In genomic region chr9:70910351-70910750, GRCm38 (mm10) we compare ENCODE assay signal across 20 mouse cellular contexts. TPM values are rescaled to one million over a fixed set of nuclear protein-coding genes. Genes with fewer than 3 reads are reported as not detected.
A peak's percentile ranks its signal among the peaks of the same experiment; 100 is the strongest.
DNase-seq lines count a peak whose midpoint lies in the region; ATAC-seq and TF ChIP-seq lines count a peak whose summit lies in the region.
"Had no signal": no experiment of that assay in that cellular context is flagged by ENCODE, and none has a peak within 500 bp of the region (broad histone marks: within the 10 kb centered on the region; RNA-seq: fewer than 3 reads in every experiment).

No protein-coding gene starts in this region.

- H3K36me3 ChIP-seq in kidney, embryonic 16.5 days (ENCODE audit: insufficient read depth, low read length), result no peaks in the 10 kb centered on the region
- H3K36me3 ChIP-seq: embryonic facial prominence, embryonic 13.5 days; hindbrain, embryonic 10.5 days; midbrain, embryonic 15.5 days had no signal

- TF ChIP-seq CTCF in gastrocnemius, adult 2 months (IDR thresholded peaks at IDR 0.05), result no peak

- no peak overlapping the region for H3K9ac ChIP-seq in kidney, embryonic 16.5 days (replicated peaks; ENCODE audit: low read length)
- H3K9ac ChIP-seq: embryonic facial prominence, embryonic 13.5 days; liver, embryonic 14.5 days; midbrain, embryonic 15.5 days had no signal

- no peak for DNase-seq in gastrocnemius, adult 2 months
- no peak for DNase-seq in gastrocnemius, adult 8-10 months (ENCODE audit: low spot score in 2 of 2)
- peak; percentile 49 for DNase-seq in kidney, postnatal 10 days
- DNase-seq in heart, postnatal 14 days, result peak; percentile 33 to 45
- DNase-seq in left cerebral cortex, postnatal 25 days (ENCODE audit: low spot score in 2 of 2), result no peak
- DNase-seq in left cerebral cortex, postnatal 14 days (ENCODE audit: low spot score in 2 of 2), result no peak
- DNase-seq: cerebellum, adult 8-10 months; lung, postnatal 14 days; thymus, postnatal 25 days had no signal

- WGBS in kidney, embryonic 16.5 days, result 48% methylated on average over 6 of the region's 6 CpGs

- no peak overlapping the region for H3K4me2 ChIP-seq in kidney, embryonic 16.5 days (replicated peaks; ENCODE audit: low read depth, low read length)
- H3K4me2 ChIP-seq: embryonic facial prominence, embryonic 13.5 days; midbrain, embryonic 15.5 days had no signal

- H3K4me1 ChIP-seq in kidney, embryonic 16.5 days (ENCODE audit: insufficient read depth, low read length), result peaks cover 5% of the 10 kb centered on the region; the same call in 1 of the 2 replicates
- H3K4me1 ChIP-seq in brown adipose tissue, adult 24 weeks (ENCODE audit: control insufficient read depth, insufficient read depth, insufficient read length, low read length), result 0 out of 2 replicates have a peak, but pooled peaks cover 3% of the 10 kb centered on the region
- H3K4me1 ChIP-seq: embryonic facial prominence, embryonic 13.5 days; midbrain, embryonic 15.5 days had no signal

- intact Hi-C loops in gastrocnemius, adult 2 months (cut with DNase I), result no loop called here
- intact Hi-C loops in heart, postnatal 14 days (cut with DNase I), result no loop called here
- intact Hi-C loops in left cerebral cortex, postnatal 25 days (cut with DNase I), result no loop called here
- intact Hi-C loops in left cerebral cortex, postnatal 14 days (cut with DNase I), result no loop called here

- peak overlapping the region; percentile 65 for H3K27ac ChIP-seq in gastrocnemius, adult 2 months
- no peak overlapping the region for H3K27ac ChIP-seq in kidney, embryonic 16.5 days (ENCODE audit: low read length)
- H3K27ac ChIP-seq in brown adipose tissue, adult 24 weeks (replicated peaks; ENCODE audit: low read depth, low read length), result peak overlapping the region; percentile 24; the same call in 1 of the 2 replicates
- H3K27ac ChIP-seq: embryonic facial prominence, embryonic 13.5 days; hindbrain, embryonic 10.5 days; liver, embryonic 14.5 days; midbrain, embryonic 15.5 days had no signal

- no peaks in the 10 kb centered on the region for H3K27me3 ChIP-seq in kidney, embryonic 16.5 days (ENCODE audit: insufficient read depth, low read length)
- H3K27me3 ChIP-seq: embryonic facial prominence, embryonic 13.5 days; midbrain, embryonic 15.5 days; Patski had no signal

- H3K4me3 ChIP-seq in gastrocnemius, adult 2 months, result peak overlapping the region; percentile 15; the same call in 1 of the 2 replicates
- no peak overlapping the region for H3K4me3 ChIP-seq in kidney, embryonic 16.5 days (ENCODE audit: low read length)
- no peak overlapping the region for H3K4me3 ChIP-seq in brown adipose tissue, adult 24 weeks (ENCODE audit: insufficient read depth, low read depth, low read length)
- H3K4me3 ChIP-seq: embryonic facial prominence, embryonic 13.5 days; hindbrain, embryonic 10.5 days; megakaryocyte, embryonic 14.5 days; midbrain, embryonic 15.5 days had no signal

- no peak for ATAC-seq in kidney, embryonic 16.5 days (ENCODE audit: low FRiP score, low TSS enrichment)
- ATAC-seq: midbrain, embryonic 15.5 days; Patski had no signal

- no peaks in the 10 kb centered on the region for H3K9me3 ChIP-seq in kidney, embryonic 16.5 days (ENCODE audit: low read length)
- H3K9me3 ChIP-seq: embryonic facial prominence, embryonic 13.5 days; hindbrain, embryonic 10.5 days; midbrain, embryonic 15.5 days had no signal

RNA-seq across cellular contexts. Expression of gene Lipc, which starts 41.7 kb away (rescaled TPM):
- not detected for total RNA-seq in gastrocnemius, adult 2 months (2021)
- total RNA-seq in gastrocnemius, adult 8-10 months (2022), result not detected
- polyA plus RNA-seq in kidney, embryonic 16.5 days (2015; fragmentation: Nextera tagmentation; extraction: Ambion mirVana), result 0.89 and 2.4 TPM in 2 replicates
- not detected in 2 replicates for polyA plus RNA-seq in brown adipose tissue, adult 24 weeks (2012; ENCODE audit: insufficient read depth, insufficient read length, missing spikeins)
- total RNA-seq in heart, postnatal 14 days (2021), result under 1 TPM in 1 of 2 experiments, not detected in 1; 0.36 TPM
- total RNA-seq in left cerebral cortex, postnatal 25 days (2021), result under 1 TPM in 1 of 2 experiments, not detected in 1; 0.37 TPM
- under 1 TPM; 0.32 to 0.66 TPM for total RNA-seq in left cerebral cortex, postnatal 14 days (2021)
- total RNA-seq: neutrophil, adult 5-6 weeks had no signal
- polyA plus RNA-seq: C2C12; hindbrain, embryonic 10.5 days; testis, adult 2 months had no signal

Comparison
In these comparisons a context has a peak if more than half of its experiments do, and no peak if none do; other contexts are left out.
1. DNase-seq: peak in kidney, postnatal 10 days (single experiment) and heart, postnatal 14 days (2 of 2); none in gastrocnemius, adult 2 months (single experiment), gastrocnemius, adult 8-10 months (0 of 2), left cerebral cortex, postnatal 25 days (0 of 2) and left cerebral cortex, postnatal 14 days (0 of 2).